ENCODE assay signal across 8 mouse cellular contexts in the genomic region with DNA sequence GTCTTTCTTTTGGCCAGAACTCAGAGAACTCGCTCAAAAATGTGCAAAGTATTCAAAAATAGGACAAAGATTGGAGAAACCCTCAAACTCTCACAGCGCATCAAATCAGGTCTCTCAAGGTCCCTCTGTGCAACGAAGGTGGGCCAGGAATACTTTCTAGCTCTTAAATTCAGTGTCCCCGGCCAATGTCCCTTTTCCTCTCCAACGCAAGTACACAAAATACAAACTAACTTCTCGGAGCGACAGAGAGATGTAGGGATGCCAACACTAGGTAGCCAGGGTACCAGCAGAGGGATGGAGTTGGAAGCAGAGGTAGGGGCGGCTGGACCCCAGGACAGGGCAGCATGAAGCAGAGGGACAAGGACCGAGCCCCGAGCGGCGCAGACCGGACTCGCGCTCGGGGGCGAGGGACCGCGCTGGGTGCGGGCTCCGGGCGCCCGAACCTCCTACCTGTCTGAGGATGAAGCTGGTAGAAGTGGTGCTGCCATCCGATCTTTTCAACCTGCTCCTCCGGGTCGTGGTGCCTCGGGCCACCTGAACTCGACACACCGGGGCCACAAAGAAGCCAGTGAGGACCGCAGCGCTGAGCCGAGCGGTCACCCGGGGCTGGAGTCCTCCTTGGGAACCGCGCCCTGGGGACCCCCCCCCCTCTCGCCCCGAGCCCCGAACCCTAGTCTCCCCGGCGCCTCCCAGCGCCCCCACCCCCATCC. TPM values are rescaled to one million over a fixed set of nuclear protein-coding genes. Genes with fewer than 3 reads are reported as not detected.
DNase-seq lines count a peak whose midpoint lies in the region; ATAC-seq lines count a peak whose summit lies in the region.

No protein-coding gene starts in this region.

- peaks cover 40% of the 10 kb centered on the region for H3K27me3 ChIP-seq in heart, embryonic 10.5 days (ENCODE audit: insufficient read depth, poor library complexity, severe bottlenecking)
- H3K27me3 ChIP-seq in embryonic facial prominence, embryonic 13.5 days, result peaks cover 31% of the 10 kb centered on the region
- H3K27me3 ChIP-seq in intestine, embryonic 14.5 days (replicated peaks; ENCODE audit: control insufficient read depth, insufficient read depth, low read length), result peaks cover 20% of the 10 kb centered on the region
- H3K27me3 ChIP-seq in midbrain, embryonic 12.5 days, result peaks cover 48% of the 10 kb centered on the region

- no peaks in the 10 kb centered on the region for H3K9me3 ChIP-seq in heart, embryonic 10.5 days
- H3K9me3 ChIP-seq in embryonic facial prominence, embryonic 13.5 days, result no peaks in the 10 kb centered on the region
- no peaks in the 10 kb centered on the region for H3K9me3 ChIP-seq in intestine, embryonic 14.5 days (ENCODE audit: control insufficient read depth, low read length)
- H3K9me3 ChIP-seq in midbrain, embryonic 12.5 days, result no peaks in the 10 kb centered on the region

- peaks cover 20% of the 10 kb centered on the region; the same call in 1 of the 2 replicates for H3K4me1 ChIP-seq in heart, embryonic 10.5 days
- peaks cover 14% of the 10 kb centered on the region for H3K4me1 ChIP-seq in embryonic facial prominence, embryonic 13.5 days
- peaks cover 11% of the 10 kb centered on the region; the same call in 1 of the 2 replicates for H3K4me1 ChIP-seq in intestine, embryonic 14.5 days (replicated peaks; ENCODE audit: control insufficient read depth, insufficient read depth, low read length)
- peaks cover 11% of the 10 kb centered on the region for H3K4me1 ChIP-seq in midbrain, embryonic 12.5 days

- H3K9ac ChIP-seq in embryonic facial prominence, embryonic 13.5 days, result peak overlapping the region; percentile 79
- peak overlapping the region; percentile 53 for H3K9ac ChIP-seq in intestine, embryonic 14.5 days (ENCODE audit: low read length)
- peak overlapping the region; percentile 71 for H3K9ac ChIP-seq in midbrain, embryonic 12.5 days (replicated peaks)

- H3K27ac ChIP-seq in heart, embryonic 10.5 days, result peak overlapping the region; percentile 87
- H3K27ac ChIP-seq in embryonic facial prominence, embryonic 13.5 days, result no peak overlapping the region
- H3K27ac ChIP-seq in intestine, embryonic 14.5 days (ENCODE audit: low read depth), result no peak overlapping the region
- no peak overlapping the region for H3K27ac ChIP-seq in midbrain, embryonic 12.5 days (replicated peaks)

- peak overlapping the region; percentile 80 for H3K4me3 ChIP-seq in heart, embryonic 10.5 days
- H3K4me3 ChIP-seq in embryonic facial prominence, embryonic 13.5 days, result peak overlapping the region; percentile 70
- peak overlapping the region; percentile 57 for H3K4me3 ChIP-seq in intestine, embryonic 14.5 days (ENCODE audit: low read depth, low read length)
- H3K4me3 ChIP-seq in midbrain, embryonic 12.5 days, result peak overlapping the region; percentile 78

- no peaks in the 10 kb centered on the region for H3K36me3 ChIP-seq in heart, embryonic 10.5 days
- no peaks in the 10 kb centered on the region for H3K36me3 ChIP-seq in embryonic facial prominence, embryonic 13.5 days
- H3K36me3 ChIP-seq in intestine, embryonic 14.5 days (ENCODE audit: control insufficient read depth, insufficient read depth, low read length), result no peaks in the 10 kb centered on the region
- H3K36me3 ChIP-seq in midbrain, embryonic 12.5 days, result no peaks in the 10 kb centered on the region

- WGBS in heart, embryonic 10.5 days, result under 1% methylated on average over 42 of the region's 42 CpGs
- WGBS in embryonic facial prominence, embryonic 13.5 days, result under 1% methylated on average over 39 of the region's 42 CpGs
- under 1% methylated on average over 42 of the region's 42 CpGs for WGBS in intestine, embryonic 14.5 days
- under 1% methylated on average over 42 of the region's 42 CpGs for WGBS in midbrain, embryonic 12.5 days

- peak; percentile 61 for ATAC-seq in embryonic facial prominence, embryonic 13.5 days (ENCODE audit: insufficient number of reproducible peaks, insufficient read depth, low FRiP score, low TSS enrichment, low read depth)
- peak; percentile 47 for ATAC-seq in intestine, embryonic 14.5 days (replicated peaks; ENCODE audit: low FRiP score, low TSS enrichment, low read depth)
- peak; percentile 47 for ATAC-seq in midbrain, embryonic 12.5 days (ENCODE audit: low FRiP score, low read depth)

- peak; percentile 73 for DNase-seq in heart, embryonic 10.5 days (ENCODE audit: low spot score)
- DNase-seq in heart, adult 9 months (ENCODE audit: low spot score in 2 of 2), result no peak
- DNase-seq in ES-CJ7 (ENCODE audit: low read depth, low spot score), result peak; percentile 7
- peak; percentile 73 for DNase-seq in intestine, embryonic 14.5 days (ENCODE audit: low spot score)
- no peak for DNase-seq in MN1 (ENCODE audit: low spot score)
- no peak for DNase-seq in natural killer cell, adult 2 months (ENCODE audit: low spot score in 2 of 2)

- H3K4me2 ChIP-seq in embryonic facial prominence, embryonic 13.5 days, result peak overlapping the region; percentile 96
- peak overlapping the region; percentile 94 for H3K4me2 ChIP-seq in intestine, embryonic 14.5 days (ENCODE audit: low read length)
- peak overlapping the region; percentile 94 for H3K4me2 ChIP-seq in midbrain, embryonic 12.5 days (replicated peaks)

RNA-seq across cellular contexts. Expression of a gene that starts 1.2 kb away (rescaled TPM):
- 0.29 and 0.36 TPM in 2 replicates for polyA plus RNA-seq in heart, embryonic 10.5 days (2016; fragmentation: Nextera tagmentation; extraction: Ambion mirVana)
- 1.3 and 2.5 TPM in 2 replicates for polyA plus RNA-seq in embryonic facial prominence, embryonic 13.5 days (2015; fragmentation: Nextera tagmentation; extraction: Ambion mirVana)
- 0.56 and 0.60 TPM in 2 replicates for polyA plus RNA-seq in intestine, embryonic 14.5 days (2014; fragmentation: Nextera tagmentation; extraction: Ambion mirVana)
- 5.0 and 7.4 TPM in 2 replicates for polyA plus RNA-seq in midbrain, embryonic 12.5 days (2016; fragmentation: Nextera tagmentation; extraction: Ambion mirVana)

Comparison
In these comparisons a context has a peak if more than half of its experiments do, and no peak if none do; other contexts are left out.
1. DNase-seq: peak in heart, embryonic 10.5 days (single experiment), ES-CJ7 (single experiment) and intestine, embryonic 14.5 days (single experiment); none in heart, adult 9 months (0 of 2), MN1 (single experiment) and natural killer cell, adult 2 months (0 of 2).
2. Peak in every context shown above with its lines, with median percentiles within 50 percentile points of each other: H3K4me3 ChIP-seq, ATAC-seq, H3K4me2 ChIP-seq and H3K9ac ChIP-seq.